Mouse (Mus musculus): ENCODE measurements around the gene Faf1.

The Faf1 gene

DNA sequence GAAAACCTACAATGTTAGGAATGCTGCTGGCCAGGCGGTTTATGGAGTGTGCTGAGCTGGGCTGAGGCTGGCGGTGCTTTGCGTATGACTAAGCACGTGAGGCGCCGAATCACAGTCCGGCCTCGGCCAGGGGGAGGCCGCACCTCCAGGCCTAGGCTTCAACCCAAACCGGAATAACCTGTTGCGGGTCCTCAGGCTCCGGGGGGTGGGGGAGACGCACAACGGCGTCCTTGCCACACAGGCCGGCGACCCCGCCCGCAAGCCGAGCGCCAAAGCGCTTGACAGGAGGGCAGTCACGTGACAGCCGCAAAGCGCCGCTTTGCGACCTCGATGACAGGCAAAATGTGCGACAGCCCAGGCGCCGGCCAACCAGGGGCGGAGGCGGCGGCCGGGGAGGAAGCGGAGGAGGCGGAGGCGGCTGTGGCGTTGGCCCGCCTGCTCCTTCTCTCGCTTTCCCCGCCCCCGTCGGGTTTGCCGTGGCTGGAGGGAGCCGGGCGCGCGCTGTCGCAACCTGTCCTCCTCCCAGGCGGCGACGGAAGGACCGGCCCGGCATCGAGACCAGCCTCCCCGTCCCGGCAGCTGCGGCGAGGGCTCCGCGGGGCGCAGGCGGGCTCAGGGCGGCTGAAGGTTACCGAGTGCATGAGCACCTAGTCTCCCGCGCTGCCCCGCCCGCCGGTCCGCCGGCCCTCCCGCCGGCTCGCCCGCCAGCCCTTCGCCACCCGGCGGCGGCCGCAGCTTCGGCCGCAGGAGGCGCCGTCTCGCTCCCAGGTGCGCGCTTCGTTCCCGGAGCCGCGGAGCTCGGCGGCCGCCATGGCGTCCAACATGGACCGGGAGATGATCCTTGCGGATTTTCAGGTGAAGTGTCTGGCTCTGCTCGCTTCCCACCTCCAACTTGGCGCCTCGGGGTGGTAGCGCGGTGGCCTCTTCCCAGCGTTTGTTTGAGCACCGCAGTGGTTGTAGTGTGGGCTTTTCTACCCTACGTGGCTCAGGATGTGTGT is at the start of gene Faf1:
Faf1 (plus strand) TSS at position 371 of the 998 bp plus-strand sequence.
- peak; percentile 97 for DNase-seq (ENCODE audit: low read depth, low spot score)

DNA sequence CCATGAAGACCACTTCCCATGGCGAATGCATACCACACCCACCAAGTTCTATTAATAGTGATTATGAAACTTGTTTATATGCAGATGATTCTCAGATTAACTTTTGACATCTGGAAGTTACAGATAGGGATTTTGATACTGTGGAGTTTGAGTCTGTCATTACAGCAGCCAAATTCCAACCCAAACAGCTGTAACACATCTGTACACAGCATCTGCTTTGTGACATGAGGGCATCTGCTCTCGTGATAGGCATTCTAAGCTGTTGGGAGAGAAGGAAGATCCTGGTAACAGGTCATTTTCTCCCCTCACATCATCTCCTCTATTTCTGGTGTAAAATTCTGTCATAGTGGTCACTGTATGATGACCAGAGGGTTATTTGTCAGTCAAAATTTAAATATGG is 46.2 kb upstream of the Faf1 start:
- DNase-seq (ENCODE audit: low read depth, low spot score): no peak

DNA sequence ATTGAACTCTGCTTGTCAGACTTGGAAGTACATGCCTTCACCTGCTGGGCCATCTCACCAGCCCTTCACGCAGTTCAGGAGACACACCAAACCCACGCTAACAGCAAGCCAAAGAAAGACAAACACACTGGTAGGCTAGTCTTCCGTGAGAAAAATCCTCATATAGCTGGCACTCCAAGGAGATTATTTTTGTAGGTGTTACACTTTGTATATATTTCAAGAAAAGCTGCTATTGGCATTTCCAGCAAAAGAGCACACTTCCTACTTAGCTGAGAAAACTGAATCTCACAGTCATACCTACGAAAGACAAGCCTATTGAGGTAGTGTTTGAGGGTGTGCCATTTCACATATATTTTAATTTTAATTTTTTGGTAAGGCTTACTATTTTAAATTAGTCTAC is 45.4 kb upstream of the Faf1 start:
- DNase-seq (ENCODE audit: low read depth, low spot score): no peak

DNA sequence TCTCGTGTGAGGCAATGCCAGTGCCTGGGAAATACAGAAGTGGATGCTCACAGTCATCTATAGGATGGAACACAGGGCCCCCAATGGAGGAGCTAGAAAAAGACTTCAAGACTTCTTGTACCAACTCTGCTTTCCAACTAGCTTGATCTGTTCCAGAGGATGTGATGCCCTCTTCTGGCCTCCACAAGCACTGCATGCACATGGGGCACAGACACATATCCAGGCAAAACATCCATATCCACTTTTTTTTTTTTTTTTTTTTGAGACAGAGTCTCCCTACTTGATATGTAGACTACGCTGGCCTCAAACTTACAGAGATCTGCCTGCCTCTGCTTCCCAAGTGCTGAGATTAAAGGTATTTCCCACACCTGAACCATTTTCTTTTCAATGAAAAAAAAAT is 41.4 kb upstream of the Faf1 start:
- no peak for DNase-seq (ENCODE audit: low read depth, low spot score)

DNA sequence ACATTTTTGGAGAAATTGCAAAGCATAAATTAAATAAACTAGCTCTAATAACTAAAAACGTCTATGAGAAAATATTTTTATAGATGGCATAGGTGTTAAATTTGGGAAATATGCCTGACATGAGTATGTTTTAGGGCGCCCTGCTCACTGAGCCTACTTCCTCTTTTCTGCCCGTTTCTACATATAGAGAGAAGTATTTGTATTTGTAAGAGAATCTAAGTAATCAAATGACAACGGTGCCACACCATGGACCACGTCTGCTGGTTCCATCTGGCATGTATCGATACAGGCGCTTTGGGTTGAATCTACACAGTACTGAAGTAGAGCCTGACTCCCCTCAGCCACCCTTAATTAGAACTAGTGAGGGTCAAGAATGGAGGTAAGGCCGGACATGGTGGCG is 37.0 kb upstream of the Faf1 start:
- no peak for DNase-seq (ENCODE audit: low read depth, low spot score)

DNA sequence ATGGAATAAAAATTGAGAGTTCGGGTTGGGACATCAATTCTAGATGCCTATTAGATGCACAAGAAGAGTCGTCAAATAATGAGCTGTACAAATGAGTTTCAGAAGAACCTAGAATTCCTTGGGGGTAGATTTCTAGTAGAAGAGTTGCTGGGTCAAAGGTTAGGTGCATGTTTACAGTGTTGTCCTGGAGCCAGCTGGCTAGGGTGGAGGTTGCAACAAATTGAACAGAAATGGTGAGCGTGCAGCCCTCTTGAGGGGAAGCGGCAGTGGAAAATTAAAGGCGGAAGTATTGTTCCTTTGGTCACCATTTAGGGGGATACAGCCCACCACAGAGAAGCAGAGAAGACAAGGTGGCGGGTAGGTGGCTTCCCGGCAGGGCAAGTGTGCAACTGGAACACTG is 36.2 kb upstream of the Faf1 start:
- DNase-seq (ENCODE audit: low read depth, low spot score): no peak

DNA sequence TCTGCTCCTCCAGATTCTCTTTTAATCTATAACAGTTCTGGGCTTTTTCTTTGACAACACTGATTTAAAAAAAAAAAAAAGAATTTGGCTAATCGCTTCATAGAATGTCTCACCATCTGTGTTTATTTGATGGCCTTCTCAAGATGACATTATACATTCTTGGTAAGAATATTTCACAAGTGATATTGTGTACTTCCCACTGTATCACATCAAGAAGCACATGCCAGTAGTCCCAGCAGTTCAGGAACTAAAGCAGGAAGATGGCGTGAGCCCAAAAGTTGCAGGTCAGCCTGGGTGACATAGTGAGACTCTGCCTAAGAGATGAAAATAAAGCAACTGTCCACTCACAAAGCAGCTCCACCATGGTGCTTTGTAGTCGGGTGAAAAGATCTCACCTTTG is 34.9 kb upstream of the Faf1 start:
- DNase-seq (ENCODE audit: low read depth, low spot score): no peak

DNA sequence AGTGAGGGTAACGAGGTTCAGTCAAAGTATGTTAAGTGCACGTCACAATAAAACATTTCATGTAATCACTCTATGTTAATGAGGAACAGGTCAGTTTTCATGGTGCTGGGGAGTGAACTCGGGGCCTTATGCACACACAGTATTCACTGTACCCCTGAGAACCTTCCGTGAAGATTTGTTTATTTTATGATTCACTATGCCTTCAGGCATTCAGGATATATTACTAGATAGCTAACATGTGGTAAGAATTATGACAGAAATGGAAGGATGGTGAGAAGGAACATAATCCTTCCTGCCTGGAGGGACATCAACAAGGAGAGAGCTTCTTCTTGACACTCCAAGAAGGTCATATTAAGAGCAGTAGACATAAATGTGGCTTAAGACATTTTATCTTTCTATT is 29.1 kb upstream of the Faf1 start:
- DNase-seq (ENCODE audit: low read depth, low spot score): no peak

DNA sequence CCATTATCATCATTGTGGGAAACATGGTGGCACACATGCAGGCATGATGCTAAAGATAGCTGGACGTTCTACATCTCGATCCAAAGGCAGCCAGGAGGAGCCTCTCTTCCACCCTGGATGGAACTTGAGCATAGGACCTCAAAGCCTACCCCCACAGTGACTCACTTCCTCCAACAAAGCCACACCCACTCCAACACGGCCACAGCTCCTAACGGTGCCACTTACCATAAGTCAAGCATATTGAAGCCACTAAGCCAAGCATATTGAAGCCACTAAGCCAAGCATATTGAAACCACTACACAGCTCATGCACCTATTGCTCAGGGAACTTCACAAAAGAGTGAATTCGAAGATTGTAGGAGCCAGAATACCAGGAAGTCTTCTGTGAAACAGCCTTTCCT is 27.1 kb upstream of the Faf1 start:
- DNase-seq (ENCODE audit: low read depth, low spot score): no peak

DNA sequence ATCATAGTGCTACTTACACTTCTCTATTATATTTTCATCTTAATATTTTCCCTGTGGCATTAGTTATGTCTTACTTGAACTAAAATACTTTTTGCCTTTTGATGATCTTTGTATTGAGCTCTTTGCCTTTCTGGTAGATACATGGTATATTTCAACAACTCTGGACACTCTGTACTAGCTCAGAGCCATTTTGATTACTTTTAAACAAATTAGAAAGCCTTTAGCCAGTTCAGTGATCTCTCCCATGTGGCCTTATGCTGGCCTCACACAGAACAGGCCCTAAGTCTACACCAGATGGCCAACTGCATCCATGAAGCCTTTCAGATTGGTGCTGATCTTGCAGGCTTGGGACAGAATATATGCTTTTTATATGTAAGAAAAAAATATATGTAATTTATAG is 23.1 kb upstream of the Faf1 start:
- DNase-seq (ENCODE audit: low read depth, low spot score): no peak

DNA sequence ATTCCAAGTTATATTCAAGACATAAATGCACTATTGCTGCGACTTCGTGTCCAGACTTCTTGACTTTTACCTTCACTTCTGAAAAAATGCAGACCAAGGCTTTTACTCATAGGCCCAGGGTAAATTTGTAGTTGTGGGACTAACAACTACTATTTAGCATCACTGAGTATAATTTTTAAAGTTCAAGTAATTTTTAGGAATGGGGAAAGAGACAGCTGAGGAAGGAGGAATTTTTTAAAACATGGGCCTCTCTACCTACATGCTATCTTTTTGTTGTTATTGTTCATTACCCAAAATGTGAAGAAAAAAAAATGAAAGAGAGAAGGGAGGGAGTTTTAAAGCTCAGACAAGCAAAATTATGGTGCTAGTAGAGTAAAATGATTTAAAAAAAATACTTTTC is 21.7 kb upstream of the Faf1 start:
- no peak for DNase-seq (ENCODE audit: low read depth, low spot score)

DNA sequence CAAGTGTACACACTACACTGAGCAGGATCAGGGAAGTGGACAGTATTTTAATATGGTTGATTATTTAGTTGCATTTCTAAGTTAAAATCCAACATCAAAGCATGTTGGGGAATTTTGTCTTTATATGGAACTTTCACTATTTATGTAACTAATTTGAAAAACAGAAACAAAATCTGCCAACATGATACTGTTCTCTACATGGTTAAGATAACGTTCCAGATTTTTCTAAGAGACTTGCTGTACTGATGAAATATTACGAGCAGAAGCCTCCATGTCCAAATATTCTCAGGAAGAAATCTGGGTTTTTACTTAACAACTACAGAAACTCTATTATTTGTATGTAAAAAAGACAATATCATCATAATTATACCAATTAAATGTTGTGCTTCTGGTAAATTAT is 20.6 kb upstream of the Faf1 start:
- DNase-seq (ENCODE audit: low read depth, low spot score): no peak

DNA sequence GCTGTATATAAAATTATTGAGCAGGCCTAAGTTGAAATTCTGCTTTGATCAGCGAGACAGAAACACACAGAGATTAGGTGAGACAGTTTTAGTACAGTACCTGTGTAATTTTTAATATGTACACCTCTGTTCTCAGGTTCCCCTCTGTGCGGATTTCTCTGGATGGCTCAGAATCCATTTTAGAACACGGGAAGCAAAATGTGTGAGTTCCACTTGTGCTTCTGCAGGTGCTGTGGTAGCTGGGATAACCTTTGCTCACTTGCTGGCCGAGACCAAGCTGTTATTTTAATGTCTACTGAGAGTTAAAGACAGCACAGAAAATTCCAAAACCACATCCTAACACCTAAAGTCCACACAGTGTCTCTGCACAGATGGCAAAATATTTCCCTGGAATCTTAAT is 20.1 kb upstream of the Faf1 start:
- no peak for DNase-seq (ENCODE audit: low read depth, low spot score)

DNA sequence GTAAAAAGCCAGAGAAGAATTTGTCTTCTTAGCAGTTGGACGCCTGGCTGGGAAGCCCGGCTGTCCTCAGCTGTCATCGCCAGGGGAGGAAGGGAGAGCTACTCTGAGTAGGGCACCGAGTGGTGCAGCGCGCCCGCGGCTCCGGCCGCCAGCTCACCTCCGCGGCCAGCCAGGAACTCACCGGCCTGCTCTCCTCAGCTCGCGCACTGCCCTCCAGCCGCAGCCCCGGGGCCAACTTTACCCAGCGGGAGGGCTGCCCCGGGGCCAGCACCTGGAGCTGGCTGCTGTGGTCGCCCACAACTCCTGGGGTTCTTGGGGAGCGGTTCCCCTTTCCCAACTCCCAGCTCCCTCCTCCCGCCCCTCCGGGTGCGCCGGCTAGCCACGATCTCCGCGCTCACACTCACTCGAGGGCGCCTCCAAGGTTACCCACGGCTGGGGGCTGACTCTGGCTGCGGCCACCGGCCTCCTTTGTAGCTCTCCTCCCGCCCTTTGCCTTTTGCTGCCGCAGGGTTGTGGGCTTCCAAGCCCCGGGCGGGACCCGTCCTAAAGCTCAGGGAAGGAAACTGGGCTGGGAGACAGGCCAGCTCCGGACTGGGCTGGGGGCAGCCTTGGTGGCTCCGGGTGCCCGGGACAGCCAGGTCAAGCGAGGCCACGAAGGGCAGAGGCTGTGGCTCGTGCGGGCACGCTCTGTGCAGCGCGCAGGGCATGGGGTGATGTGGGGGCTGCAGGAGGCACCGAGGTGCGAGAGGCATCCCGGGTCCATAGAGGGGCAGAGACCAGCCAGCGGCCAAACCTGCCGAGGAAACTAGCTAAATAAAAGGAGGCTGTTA is 19.2 kb upstream of the Faf1 start:
- DNase-seq (ENCODE audit: low read depth, low spot score): no peak

DNA sequence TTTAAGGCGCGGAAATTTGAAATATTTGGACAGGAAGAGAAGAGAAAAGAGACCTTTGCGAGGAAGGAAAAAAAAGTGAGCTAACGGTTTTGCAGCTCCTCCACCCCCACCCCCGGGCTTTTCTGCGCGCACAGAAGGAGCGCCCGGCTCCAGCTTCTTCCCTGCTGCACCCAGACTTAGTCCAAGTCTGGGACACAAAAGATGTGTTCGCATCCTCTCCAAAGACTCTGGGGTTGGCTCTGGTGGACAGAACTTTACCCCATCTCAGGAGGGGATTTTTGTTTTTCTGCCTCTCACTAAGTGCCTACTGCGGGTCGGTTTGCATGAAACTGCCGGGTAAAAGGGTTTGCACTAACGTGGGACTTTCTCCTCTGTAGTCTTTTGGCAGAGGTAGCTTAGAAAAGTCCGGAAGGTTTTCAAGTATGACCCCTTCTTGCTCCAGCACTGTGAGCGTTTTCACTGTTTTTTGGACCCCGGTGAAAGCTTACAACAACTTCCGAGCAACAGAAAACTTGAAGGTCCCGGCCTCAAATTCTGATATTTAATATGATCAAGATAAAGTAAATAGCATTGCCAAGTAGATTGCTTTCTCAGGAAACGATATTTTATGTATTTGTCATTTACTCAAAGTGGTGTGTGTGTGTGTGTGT is 18.4 kb upstream of the Faf1 start:
- DNase-seq (ENCODE audit: low read depth, low spot score): no peak

DNA sequence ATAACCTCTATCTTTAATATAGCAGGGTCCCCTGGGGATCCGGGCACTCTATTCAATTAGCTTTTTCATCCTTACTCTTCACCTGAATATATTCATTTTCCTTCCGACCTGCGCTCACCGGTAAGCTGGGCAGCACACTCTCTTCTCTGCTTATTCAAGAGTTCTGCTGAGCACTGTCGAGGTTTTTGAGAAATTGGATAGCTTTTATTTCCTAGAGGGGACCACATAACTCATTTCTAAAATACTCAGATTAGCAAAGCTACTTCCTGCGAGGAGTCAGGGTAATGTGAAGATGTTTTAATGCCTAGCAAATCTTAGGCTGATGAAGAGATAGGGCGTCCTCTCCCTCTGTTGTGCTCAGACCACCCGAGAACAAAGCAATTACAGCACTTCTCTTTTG is 17.6 kb upstream of the Faf1 start:
- DNase-seq (ENCODE audit: low read depth, low spot score): no peak

DNA sequence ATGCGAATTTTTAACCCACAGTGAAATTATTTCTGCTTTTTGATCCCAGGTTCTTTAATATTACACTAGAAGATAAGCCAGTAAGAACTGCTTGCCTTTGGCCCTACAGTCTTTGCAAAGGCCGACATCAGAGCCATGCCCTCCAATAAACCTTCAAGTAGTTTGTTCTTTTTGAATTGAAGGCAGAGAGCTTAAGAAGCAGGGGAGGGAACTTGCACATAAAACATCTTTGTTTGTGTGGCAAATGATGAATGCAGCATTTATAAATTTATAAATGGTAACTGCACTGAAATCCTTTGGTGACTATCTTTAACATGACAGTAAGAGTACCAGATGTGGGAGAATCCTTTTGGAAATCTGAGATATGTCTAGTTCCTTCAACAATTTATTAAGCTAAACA is 16.8 kb upstream of the Faf1 start:
- DNase-seq (ENCODE audit: low read depth, low spot score): no peak

DNA sequence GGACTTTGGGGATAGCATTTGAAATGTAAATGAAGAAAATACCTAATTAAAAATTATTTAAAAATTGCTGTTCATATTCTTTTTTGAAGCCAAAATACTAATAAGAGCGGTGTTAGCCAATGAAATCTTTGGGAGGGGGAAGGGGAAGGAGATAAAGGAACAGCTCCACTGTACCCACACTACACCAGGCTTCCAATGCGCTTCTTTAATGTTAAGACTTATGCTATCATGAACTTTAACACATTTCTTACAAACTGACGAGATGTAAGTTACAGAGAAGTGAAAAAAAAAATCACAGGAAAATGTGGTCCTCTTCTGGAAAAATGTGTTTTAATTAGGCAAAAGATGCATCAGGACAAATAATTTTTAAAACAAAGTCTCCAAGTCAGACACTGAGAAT is 15.8 kb upstream of the Faf1 start:
- DNase-seq (ENCODE audit: low read depth, low spot score): no peak

DNA sequence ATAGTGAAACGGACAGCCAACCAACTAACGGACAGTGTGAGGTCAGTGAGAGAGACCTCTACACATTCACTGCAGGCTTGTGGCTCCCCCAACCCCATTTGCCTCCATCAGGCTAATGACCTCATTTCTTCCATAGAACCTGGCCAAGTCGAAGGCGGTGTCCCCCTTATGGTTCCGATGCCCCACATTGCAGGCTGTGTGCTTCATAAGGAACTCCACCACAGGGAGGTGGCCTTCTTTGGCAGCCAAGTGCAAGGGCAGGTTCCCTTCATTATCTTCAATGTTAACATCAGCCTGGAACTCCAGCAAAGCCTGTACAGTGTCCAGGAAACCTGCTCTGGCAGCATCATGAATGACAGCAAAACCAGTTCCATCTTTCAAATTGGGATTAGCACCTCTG is 15.2 kb upstream of the Faf1 start:
- DNase-seq (ENCODE audit: low read depth, low spot score): no peak

DNA sequence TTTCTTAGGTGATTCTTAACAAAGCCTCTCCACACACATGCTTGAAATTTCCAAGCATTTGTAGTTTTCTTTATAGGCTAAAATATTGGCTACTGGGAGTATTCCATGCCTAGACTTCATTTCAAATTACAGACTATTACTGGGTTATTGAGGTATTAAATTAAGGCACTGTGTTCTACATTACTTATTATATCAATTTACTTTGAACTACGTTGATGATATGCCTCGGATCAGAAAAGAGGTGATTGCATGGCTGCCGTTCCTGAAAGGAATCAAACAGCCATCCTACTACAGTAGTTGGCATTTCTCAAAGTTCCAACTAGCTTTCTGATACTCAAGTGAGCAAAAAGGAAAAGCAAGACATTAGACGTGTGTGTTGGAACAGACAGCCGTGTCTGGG is 14.1 kb upstream of the Faf1 start:
- no peak for DNase-seq (ENCODE audit: low read depth, low spot score)

DNA sequence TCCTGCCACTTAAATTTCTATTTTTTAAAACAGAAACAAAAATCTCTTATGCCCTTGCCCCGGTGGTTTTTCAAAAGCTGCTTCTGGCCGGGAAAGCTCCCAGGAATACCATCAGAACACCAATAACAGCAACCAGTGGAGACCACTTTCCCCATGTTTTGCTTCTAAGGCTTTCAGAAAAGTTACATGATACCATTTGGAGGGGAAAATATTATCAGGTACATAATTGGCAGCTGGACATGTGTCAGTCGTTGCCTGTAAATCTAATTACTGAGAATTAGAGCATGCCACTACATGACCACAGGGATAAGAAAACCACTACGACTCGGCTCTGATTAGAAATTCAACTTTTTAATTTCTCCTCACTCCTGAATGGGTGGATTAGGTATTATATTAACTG is 12.3 kb upstream of the Faf1 start:
- DNase-seq (ENCODE audit: low read depth, low spot score): no peak

Data from forelimb bud, embryonic 11.5 days (tissue).